ENCODE assay signal across 28 mouse cellular contexts in the genomic region with DNA sequence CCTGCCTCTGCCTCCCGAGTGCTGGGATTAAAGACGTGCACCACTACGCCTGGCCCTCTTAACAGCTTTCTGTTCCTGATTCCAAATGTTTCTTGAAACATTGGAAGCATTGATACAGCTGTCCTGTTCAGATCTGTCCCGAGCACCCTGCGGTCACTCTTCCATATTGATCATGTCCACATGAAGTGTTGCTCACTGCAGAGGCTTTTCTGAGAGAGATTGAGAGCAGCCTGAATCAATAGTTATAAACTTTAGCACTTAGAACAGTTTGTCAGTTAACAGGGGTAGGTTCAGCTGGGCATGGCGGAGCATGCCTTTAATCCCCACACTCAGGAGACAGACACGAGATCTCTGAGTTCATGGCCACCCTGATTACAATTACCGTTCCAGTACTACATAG.
"Had no signal": no experiment of that assay in that cellular context is flagged by ENCODE, and none has a peak within 500 bp of the region (broad histone marks: within the 10 kb centered on the region; RNA-seq: fewer than 3 reads in every experiment).

No protein-coding gene starts in this region.

- ATAC-seq: forebrain, embryonic 13.5 days; forebrain, embryonic 14.5 days; forebrain, embryonic 15.5 days; forebrain, embryonic 16.5 days; forebrain, postnatal 0 days had no signal

- H3K27ac ChIP-seq: embryonic facial prominence, embryonic 10.5 days; embryonic facial prominence, embryonic 12.5 days; embryonic facial prominence, embryonic 13.5 days; embryonic facial prominence, embryonic 15.5 days; forebrain, embryonic 10.5 days; forebrain, embryonic 12.5 days; forebrain, embryonic 13.5 days; forebrain, embryonic 15.5 days; gastrocnemius, adult 2 months; heart, adult 2 months had no signal

- H3K4me3 ChIP-seq: embryonic facial prominence, embryonic 10.5 days; embryonic facial prominence, embryonic 12.5 days; embryonic facial prominence, embryonic 13.5 days; embryonic facial prominence, embryonic 15.5 days; erythroblast, embryonic 14.5 days; forebrain, embryonic 10.5 days; forebrain, embryonic 12.5 days; forebrain, embryonic 13.5 days; forebrain, embryonic 15.5 days; gastrocnemius, adult 2 months; heart, adult 2 months had no signal

- H3K4me2 ChIP-seq: embryonic facial prominence, embryonic 12.5 days; embryonic facial prominence, embryonic 13.5 days; embryonic facial prominence, embryonic 15.5 days; forebrain, embryonic 12.5 days; forebrain, embryonic 13.5 days; forebrain, embryonic 15.5 days had no signal

- H3K9ac ChIP-seq: embryonic facial prominence, embryonic 12.5 days; embryonic facial prominence, embryonic 13.5 days; embryonic facial prominence, embryonic 15.5 days; forebrain, embryonic 12.5 days; forebrain, embryonic 13.5 days; forebrain, embryonic 15.5 days; forebrain, postnatal 0 days had no signal

- H3K27me3 ChIP-seq: embryonic facial prominence, embryonic 12.5 days; embryonic facial prominence, embryonic 13.5 days; embryonic facial prominence, embryonic 15.5 days; forebrain, embryonic 12.5 days; forebrain, embryonic 13.5 days; forebrain, embryonic 15.5 days had no signal

- H3K9me3 ChIP-seq: embryonic facial prominence, embryonic 10.5 days; embryonic facial prominence, embryonic 12.5 days; embryonic facial prominence, embryonic 13.5 days; embryonic facial prominence, embryonic 15.5 days; forebrain, embryonic 10.5 days; forebrain, embryonic 12.5 days; forebrain, embryonic 13.5 days; forebrain, embryonic 15.5 days had no signal

- H3K4me1 ChIP-seq: embryonic facial prominence, embryonic 12.5 days; forebrain, embryonic 10.5 days; forebrain, embryonic 12.5 days; forebrain, embryonic 13.5 days had no signal

- H3K36me3 ChIP-seq: forebrain, embryonic 15.5 days had no signal

- DNase-seq: cerebellum, adult 8-10 months; cerebellum, adult 9-10 months; cerebellum, adult 9-11 months; cerebellum, postnatal 10 days; cerebellum, postnatal 14 days; cerebellum, postnatal 25 days; cerebellum, postnatal 36 days; embryo, embryonic 11 days; forebrain, postnatal 0 days; gastrocnemius, adult 2 months; gastrocnemius, postnatal 10 days; gastrocnemius, postnatal 14 days; gastrocnemius, postnatal 25 days; gastrocnemius, postnatal 36 days; heart, adult 11 months; heart, adult 18-20 months; heart, adult 2 months had no signal
